Mouse (Mus musculus) fibroblast of lung, adult 2 months (primary cell): Measurements from ENCODE around the gene Btbd35f30.
"Not testable (repeated sequence)": the region's sequence is repeated elsewhere in the genome, so short reads cannot be mapped to it uniquely, and the experiment has no call there.

Experiments
- DNase-seq: peaks from one replicate; pipeline ENCODE4 v3.0.0-alpha.2; 2011; ENCODE audit warnings: low read depth

The Btbd35f30 gene

DNA sequence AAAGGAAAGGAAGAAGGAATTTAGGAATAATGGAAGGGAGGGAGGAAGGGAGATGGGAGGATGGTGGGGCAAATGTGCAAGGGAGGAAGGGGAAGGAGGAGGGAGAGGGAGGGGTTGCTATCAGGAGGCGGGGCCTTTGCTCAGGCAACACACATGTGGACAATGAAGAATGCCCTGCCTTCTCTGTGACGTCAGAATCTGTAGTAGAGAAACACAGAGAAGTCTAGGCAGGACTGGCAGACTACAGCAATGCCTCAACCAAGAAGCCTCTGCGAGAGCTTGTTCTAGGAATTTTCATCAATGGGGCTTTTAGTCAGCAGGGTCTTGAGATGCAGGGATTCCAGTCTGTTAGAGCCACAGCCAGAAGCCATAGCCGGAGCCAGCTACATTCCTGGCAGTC lies at the start of gene Btbd35f30:
Gene Btbd35f30 (plus strand): TSS at position 301 of the 400 bp plus-strand sequence.
- not testable (repeated sequence) for DNase-seq

GRCm38 (mm10) chrX:32941468-32941867 lies 47.0 kb downstream of the Btbd35f30 start, which contains the start of gene Gm21789:
Gene Gm21789, plus strand, starts transcription at chrX:32941768.
- not testable (repeated sequence) for DNase-seq
